Mouse (Mus musculus) ZHBTc4 (cell line): Measurements from ENCODE around the gene Elane.

Experiments
- DNase-seq: peaks from one replicate; pipeline ENCODE4 v3.0.0-alpha.2; 2011; ENCODE audit warnings: low read depth, low spot score

The Elane gene

GRCm38 (mm10) chr10:79858416-79859074 lies 27.5 kb upstream of the Elane start:
- DNase-seq: no peak

GRCm38 (mm10) chr10:79859116-79859515 lies 26.9 kb upstream of the Elane start:
- DNase-seq: no peak

- no peak for DNase-seq
These were observed 25.8 kb upstream of the Elane start for GRCm38 (mm10) chr10:79860079-79860911.

GRCm38 (mm10) chr10:79861230-79862048 lies 24.6 kb upstream of the Elane start:
- DNase-seq: peak; percentile 91

GRCm38 (mm10) chr10:79862049-79862788 lies 23.8 kb upstream of the Elane start:
- no peak for DNase-seq

- no peak for DNase-seq
These were observed 23.1 kb upstream of the Elane start for GRCm38 (mm10) chr10:79862925-79863324.

- no peak for DNase-seq
These were observed 21.5 kb upstream of the Elane start for GRCm38 (mm10) chr10:79864351-79865188.

GRCm38 (mm10) chr10:79865189-79865601 lies 20.9 kb upstream of the Elane start:
- no peak for DNase-seq

GRCm38 (mm10) chr10:79865801-79866295 lies 20.2 kb upstream of the Elane start:
- peak; percentile 48 for DNase-seq

- DNase-seq: no peak
These were observed 19.4 kb upstream of the Elane start for GRCm38 (mm10) chr10:79866601-79867000.

GRCm38 (mm10) chr10:79871845-79872244 lies 14.2 kb upstream of the Elane start:
- DNase-seq: no peak

GRCm38 (mm10) chr10:79872862-79873261 lies 13.2 kb upstream of the Elane start:
- DNase-seq: no peak

GRCm38 (mm10) chr10:79873313-79873712 lies 12.7 kb upstream of the Elane start:
- DNase-seq: no peak

- no peak for DNase-seq
These were observed 12.2 kb upstream of the Elane start for GRCm38 (mm10) chr10:79873715-79874289.

GRCm38 (mm10) chr10:79874290-79874862 lies 11.7 kb upstream of the Elane start, which contains the start of the genes Prtn3 and Plppr3:
Gene Prtn3 (plus strand): TSS chr10:79874476.
Gene Plppr3 (minus strand): TSS chr10:79874634.
- peak; percentile 61 for DNase-seq

- DNase-seq: no peak
These were observed 8.9 kb upstream of the Elane start for GRCm38 (mm10) chr10:79877174-79877573.

- no peak for DNase-seq
These were observed 8.3 kb upstream of the Elane start for GRCm38 (mm10) chr10:79877757-79878156.

- no peak for DNase-seq
These were observed 6.5 kb upstream of the Elane start for GRCm38 (mm10) chr10:79879527-79879926.

- DNase-seq: no peak
These were observed 5.3 kb upstream of the Elane start for GRCm38 (mm10) chr10:79880721-79881120.
